Mouse (Mus musculus): Measurements from ENCODE around the gene Pcx. TPM values are rescaled to one million over a fixed set of nuclear protein-coding genes. Genes with fewer than 3 reads are reported as not detected.

The Pcx gene
- 1 to 10 TPM; 3.2 to 3.6 TPM for total RNA-seq (2023)

DNA sequence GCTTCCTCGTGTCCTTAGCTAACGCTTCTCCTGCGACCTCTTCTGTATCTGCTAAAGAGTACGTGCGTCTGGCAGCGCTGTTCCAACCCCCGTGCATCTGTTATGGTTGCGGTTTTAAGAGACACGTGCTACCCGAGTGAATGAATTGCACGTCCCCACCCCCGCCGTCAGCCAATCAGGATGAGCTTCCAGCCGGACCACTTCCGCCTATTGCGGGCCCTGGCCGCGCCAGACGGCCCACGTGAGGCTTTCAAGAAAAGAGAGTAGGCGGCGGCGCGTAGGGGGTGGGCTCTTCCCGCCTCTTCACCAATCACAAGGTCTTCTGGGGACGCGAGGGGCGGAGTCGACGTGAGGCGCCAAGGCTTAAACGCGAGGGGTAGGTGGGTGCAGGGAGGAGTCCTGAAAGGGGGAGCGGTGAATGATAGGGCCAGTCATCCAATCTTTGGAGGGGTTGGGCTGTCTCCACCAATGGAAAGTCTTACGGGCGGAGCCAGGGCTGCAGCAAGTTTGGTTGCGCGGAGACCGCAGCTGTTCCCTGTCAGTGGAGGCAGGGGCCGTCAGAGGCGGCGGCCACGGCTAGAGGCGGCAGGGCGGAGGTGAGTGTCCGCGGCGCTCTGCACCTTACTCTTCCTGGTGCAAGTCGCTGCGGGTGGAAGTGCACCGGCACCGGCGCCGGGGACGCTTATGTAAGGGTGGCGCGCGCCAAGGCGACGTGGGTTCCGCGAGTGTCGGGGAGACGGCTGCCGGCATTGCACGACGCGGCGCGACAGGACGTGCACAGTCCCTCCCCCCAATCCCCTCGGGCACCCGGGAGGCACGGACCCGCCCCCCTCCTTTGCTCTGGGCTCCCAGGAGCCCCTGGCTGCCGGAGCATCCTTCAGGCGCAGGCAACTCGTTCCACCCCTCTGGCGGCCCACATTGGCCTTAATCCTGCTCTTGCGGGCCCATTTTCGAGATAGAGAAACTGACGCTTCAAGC, at the start of gene Pcx:
Pcx (plus strand) TSS at position 487 of the 978 bp plus-strand sequence.

DNA sequence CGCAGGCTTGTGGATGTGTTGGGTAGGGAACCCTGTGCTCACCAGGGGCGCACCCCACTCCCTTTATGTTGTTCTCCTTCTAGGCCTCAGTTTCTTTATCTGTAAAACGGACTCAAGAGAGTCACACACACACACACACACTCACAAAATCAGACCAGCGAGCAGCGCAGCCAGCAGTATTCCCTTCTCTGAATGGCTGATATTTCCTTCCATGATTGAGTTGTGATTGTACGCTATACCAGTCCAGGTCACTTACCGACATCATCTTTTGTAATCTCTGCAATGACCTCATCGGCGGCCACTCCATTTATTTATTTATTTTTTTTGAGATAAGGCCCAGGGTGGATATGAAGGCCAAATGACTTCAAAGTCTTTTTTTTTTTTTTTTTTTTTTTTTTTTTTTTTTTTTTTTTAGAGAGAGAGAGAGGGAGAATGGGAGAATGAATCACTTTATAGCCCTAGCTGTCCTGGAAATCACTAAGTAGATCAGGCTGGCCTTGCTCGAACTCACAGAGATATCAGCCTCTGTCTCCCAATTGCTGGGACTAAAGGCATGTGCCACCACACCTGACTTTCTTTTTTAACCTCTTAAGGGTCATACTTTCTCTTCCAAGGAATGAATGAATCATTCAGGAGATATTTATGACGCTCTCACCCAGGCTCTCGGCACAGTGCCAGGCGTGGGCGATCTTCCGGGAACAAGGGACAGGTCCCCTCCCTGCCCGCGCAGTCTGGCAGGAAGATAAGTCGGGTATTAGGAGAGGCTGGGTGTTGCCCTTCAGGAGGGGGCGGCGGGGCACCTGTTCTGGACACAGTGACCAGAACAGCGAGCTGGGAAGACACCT, 32.7 kb upstream of the Pcx start, which contains the start of gene Syt12:
Syt12 (minus strand) TSS at position 103 of the 845 bp plus-strand sequence.

DNA sequence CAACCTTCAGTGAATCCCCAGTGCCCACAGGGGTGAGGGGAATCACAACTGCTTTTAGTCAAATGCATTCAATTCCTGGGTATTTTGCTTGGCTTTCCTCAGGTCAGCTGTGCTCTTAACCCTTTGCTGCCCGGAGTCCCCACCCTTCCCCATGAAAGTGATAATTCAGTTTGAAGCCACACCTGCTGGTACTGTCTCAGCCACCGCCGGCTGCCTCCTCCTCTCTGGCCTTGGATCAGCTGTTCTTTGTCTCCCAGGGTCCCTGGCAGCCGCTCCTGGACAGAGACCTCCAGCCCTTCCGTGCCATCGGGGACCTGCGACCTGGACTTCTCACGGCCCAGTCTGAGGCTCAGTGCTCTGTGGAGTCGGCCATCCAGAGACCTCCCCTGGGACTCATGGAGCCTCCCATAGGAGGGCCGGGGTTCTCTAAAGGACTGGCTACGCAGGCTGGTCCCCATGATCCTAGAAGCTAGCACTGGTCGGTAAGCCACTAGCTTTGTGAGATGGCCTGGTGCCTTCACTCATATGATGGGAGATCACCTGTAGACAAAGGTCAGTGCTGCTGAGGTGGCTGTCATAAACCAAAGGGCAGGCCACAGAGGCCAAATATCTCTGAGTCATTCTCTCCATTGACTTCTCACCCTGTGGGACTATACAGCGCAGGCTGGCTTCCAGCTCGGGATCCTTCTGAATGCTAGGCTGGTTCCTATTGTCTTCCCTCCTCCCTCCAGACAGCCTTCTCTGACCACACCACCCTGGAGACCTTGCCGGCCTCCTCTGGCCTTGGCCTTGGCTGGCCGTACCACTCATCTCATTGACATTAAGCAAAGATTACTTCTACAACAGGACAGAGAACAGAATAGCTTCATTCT, 12.0 kb upstream of the Pcx start, which contains the start of gene 2010003K11Rik:
2010003K11Rik (minus strand) TSS at position 522 of the 872 bp plus-strand sequence.

GRCm38 (mm10) chr19:4615151-4616093, 105.2 kb downstream of the Pcx start, which contains the start of gene Lrfn4:
TSS of gene Lrfn4 (minus strand) at chr19:4615667.

GRCm38 (mm10) chr19:4625179-4625828, 115.0 kb downstream of the Pcx start, which contains the start of gene Rce1:
TSS of gene Rce1 (minus strand) at chr19:4625641.

Other genes starting within 250 kb of the Pcx start
- gene Ssh3, start 241.3 kb upstream of the Pcx start, total RNA-seq (2023): 10 to 100 TPM; 28.7 to 35.5 TPM
- 10 to 100 TPM; 33.9 to 37.4 TPM for gene Ankrd13d, start 227.3 kb upstream of the Pcx start, total RNA-seq (2023)
- gene Grk2, start 204.2 kb upstream of the Pcx start, total RNA-seq (2023): 100 to 1,000 TPM; 428 to 445 TPM
- gene Kdm2a, start 112.2 kb upstream of the Pcx start, total RNA-seq (2023): 100 to 1,000 TPM in 1 of 2 experiments, 10 to 100 TPM in 1; 98.8 to 114 TPM
- gene Rhod, start 71.0 kb upstream of the Pcx start, total RNA-seq (2023): not detected
- gene Syt12, start 33.0 kb upstream of the Pcx start, total RNA-seq (2023): under 1 TPM in 1 of 2 experiments, not detected in 1; 0.09 TPM
- not detected for gene 2010003K11Rik, start 11.9 kb upstream of the Pcx start, total RNA-seq (2023)
- under 1 TPM; 0.49 to 0.88 TPM for gene Lrfn4, start 105.2 kb downstream of the Pcx start, total RNA-seq (2023)
- 10 to 100 TPM; 12.7 to 12.8 TPM for gene Rce1, start 115.2 kb downstream of the Pcx start, total RNA-seq (2023)
- gene Gm960, start 188.2 kb downstream of the Pcx start, total RNA-seq (2023): not detected
- not detected for gene Sptbn2, start 200.7 kb downstream of the Pcx start, total RNA-seq (2023)
- gene Rbm4b, start 246.0 kb downstream of the Pcx start, total RNA-seq (2023): 1 to 10 TPM; 6.2 to 8.2 TPM